Mouse (Mus musculus): Measurements from ENCODE around the gene Eral1.
A peak's percentile ranks its signal among the peaks of the same experiment; 100 is the strongest.
"Not testable (repeated sequence)": the region's sequence is repeated elsewhere in the genome, so short reads cannot be mapped to it uniquely, and the experiment has no call there.

Eral1 gene

GRCm38 (mm10) chr11:78087756-78088281 is 7.6 kb upstream of the Eral1 start:
- no peak for DNase-seq (ENCODE audit: low spot score)

GRCm38 (mm10) chr11:78086925-78087479 is 6.8 kb upstream of the Eral1 start:
- no peak for DNase-seq (ENCODE audit: low spot score)

GRCm38 (mm10) chr11:78083595-78083994 is 3.4 kb upstream of the Eral1 start:
- no peak for DNase-seq (ENCODE audit: low spot score)

GRCm38 (mm10) chr11:78074666-78075065 is 5.5 kb downstream of the Eral1 start:
- DNase-seq (ENCODE audit: low spot score) = no peak

GRCm38 (mm10) chr11:78074277-78074652 is 5.9 kb downstream of the Eral1 start:
- DNase-seq (ENCODE audit: low spot score) = no peak

- no peak for DNase-seq (ENCODE audit: low spot score)
Observed at GRCm38 (mm10) chr11:78073577-78074276, 6.5 kb downstream of the Eral1 start.

- DNase-seq (ENCODE audit: low spot score) = no peak
Observed at GRCm38 (mm10) chr11:78072425-78073130, 7.6 kb downstream of the Eral1 start.

GRCm38 (mm10) chr11:78071938-78072337 is 8.2 kb downstream of the Eral1 start:
- no peak for DNase-seq (ENCODE audit: low spot score)

GRCm38 (mm10) chr11:78069646-78070045 is 10.5 kb downstream of the Eral1 start:
- no peak for DNase-seq (ENCODE audit: low spot score)

- no peak for DNase-seq (ENCODE audit: low spot score)
Observed at GRCm38 (mm10) chr11:78069130-78069529, 11.1 kb downstream of the Eral1 start.

GRCm38 (mm10) chr11:78067566-78067965 is 12.6 kb downstream of the Eral1 start:
- no peak for DNase-seq (ENCODE audit: low spot score)

- DNase-seq (ENCODE audit: low spot score) = no peak
Observed at GRCm38 (mm10) chr11:78066641-78067040, 13.5 kb downstream of the Eral1 start.

GRCm38 (mm10) chr11:78065906-78066305 is 14.3 kb downstream of the Eral1 start:
- DNase-seq (ENCODE audit: low spot score) = no peak

GRCm38 (mm10) chr11:78062563-78062962 is 17.6 kb downstream of the Eral1 start:
- DNase-seq (ENCODE audit: low spot score) = no peak

- peak; percentile 28 for DNase-seq (ENCODE audit: low spot score)
Observed at GRCm38 (mm10) chr11:78059833-78060757, 20.1 kb downstream of the Eral1 start.

- no peak for DNase-seq (ENCODE audit: low spot score)
Observed at GRCm38 (mm10) chr11:78056946-78057345, 23.2 kb downstream of the Eral1 start.

- DNase-seq (ENCODE audit: low spot score) = no peak
Observed at GRCm38 (mm10) chr11:78053078-78053477, 27.1 kb downstream of the Eral1 start.

GRCm38 (mm10) chr11:78048637-78049036 is 31.5 kb downstream of the Eral1 start:
- DNase-seq (ENCODE audit: low spot score) = not testable (repeated sequence)

GRCm38 (mm10) chr11:78044758-78045251 is 35.4 kb downstream of the Eral1 start:
- DNase-seq (ENCODE audit: low spot score) = no peak

GRCm38 (mm10) chr11:78042290-78042870 is 37.8 kb downstream of the Eral1 start:
- DNase-seq (ENCODE audit: low spot score) = not testable (repeated sequence)

GRCm38 (mm10) chr11:78040878-78041277 is 39.3 kb downstream of the Eral1 start:
- no peak for DNase-seq (ENCODE audit: low spot score)
